Mouse (Mus musculus) erythroblast, embryonic 14.5 days (primary cell): ENCODE results near the gene Shld1.

Experiments
- GATA1 ChIP-seq: IDR thresholded peaks from 2 replicates; pipeline ENCODE4 v1.6.1; 2012; ENCODE audit warnings: low read length, inconsistent platforms, mixed read lengths
- TAL1 ChIP-seq: IDR thresholded peaks from 3 replicates; pipeline ENCODE4 v1.6.1; 2012; ENCODE audit warnings: low read length, inconsistent platforms, mixed read lengths

DNA sequence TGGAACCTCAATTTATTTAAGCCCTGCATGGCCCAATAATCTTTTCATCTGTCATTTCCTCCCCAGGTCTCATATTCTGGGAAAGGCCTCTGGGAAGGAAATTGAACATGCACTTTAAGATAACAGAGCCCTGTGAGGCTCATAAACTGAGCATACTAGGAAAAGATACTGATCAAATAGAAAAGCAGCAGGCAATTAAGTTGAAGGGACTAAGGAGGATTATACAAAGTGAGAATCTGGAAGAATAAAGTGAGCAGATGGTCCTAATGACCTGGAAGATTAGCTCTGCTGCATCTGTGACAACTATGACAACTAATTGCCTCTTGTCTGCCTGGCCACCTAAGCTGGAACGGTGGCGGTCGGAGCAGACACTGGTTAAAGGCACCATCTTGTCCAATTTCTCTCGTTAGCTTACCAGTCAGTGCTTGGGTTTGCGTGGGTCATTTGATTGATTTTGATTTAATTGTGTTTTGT, 37.3 kb downstream of the Shld1 start:
- no peak for TF ChIP-seq TAL1
- no peak for TF ChIP-seq GATA1
